Mouse (Mus musculus) liver, embryonic 12.5 days (tissue): ENCODE measurements around the gene Dcbld2. TPM values are rescaled to one million over a fixed set of nuclear protein-coding genes. Genes with fewer than 3 reads are reported as not detected.
"Not testable (repeated sequence)": the region's sequence is repeated elsewhere in the genome, so short reads cannot be mapped to it uniquely, and the experiment has no call there.

Experiments
- ATAC-seq: fragments of 200-750 bp; cut with Nextera tagmentation; 2 replicates; pipeline ENCODE4 v1.8.0; 2017; ENCODE audit warnings: moderate number of reproducible peaks, mild to moderate bottlenecking, moderate library complexity
- H3K27ac ChIP-seq: fragments of 300-500 bp; sonication (generic); 2 replicates; pipeline ENCODE4 v1.5.1; 2016; ENCODE audit warnings: mild to moderate bottlenecking
- H3K27me3 ChIP-seq: fragments of 300-500 bp; sonication (generic); replicated peaks from 2 replicates; pipeline ENCODE4 v1.6.1; 2016; ENCODE audit warnings: mild to moderate bottlenecking, moderate library complexity
- H3K36me3 ChIP-seq: fragments of 300-500 bp; sonication (generic); 2 replicates; pipeline ENCODE4 v1.6.1; 2016; ENCODE audit warnings: mild to moderate bottlenecking, moderate library complexity
- H3K4me1 ChIP-seq: fragments of 300-500 bp; sonication (generic); 2 replicates; pipeline ENCODE4 v1.6.1; 2016
- H3K4me2 ChIP-seq: fragments of 300-500 bp; sonication (generic); 2 replicates; pipeline ENCODE4 v1.6.1; 2016; ENCODE audit warnings: mild to moderate bottlenecking, moderate library complexity
- H3K4me3 ChIP-seq: fragments of 300-500 bp; sonication (generic); 2 replicates; pipeline ENCODE4 v1.5.1; 2016; ENCODE audit warnings: mild to moderate bottlenecking, moderate library complexity
- H3K9ac ChIP-seq: fragments of 300-500 bp; sonication (generic); 2 replicates; pipeline ENCODE4 v1.6.1; 2016; ENCODE audit warnings: mild to moderate bottlenecking, moderate library complexity
- H3K9me3 ChIP-seq: fragments of 300-500 bp; sonication (generic); replicated peaks from 2 replicates; pipeline ENCODE4 v1.6.1; 2016; ENCODE audit warnings: mild to moderate bottlenecking, moderate library complexity
- WGBS: fragments of 180-500 bp; shearing (Covaris S2); methylation state at CpG from one replicate; pipeline ENCODE4 v1.1.7; 2016; ENCODE audit not compliant: insufficient replicate concordance; 5-methylcytosine and 5-hydroxymethylcytosine counted together
- polyA plus RNA-seq: library from polyadenylated mRNA; unstranded; fragments of >200 nt; fragmentation: Nextera tagmentation; extraction: Ambion mirVana; gene quantifications from 2 replicates; pipeline ENCODE4 v1.2.1, GENCODE M21; 2016

Gene Dcbld2
- polyA plus RNA-seq, 1 experiment from 2014 or later: 4.7 TPM

GRCm38 (mm10) chr16:58453138-58453537 lies 44.9 kb downstream of the Dcbld2 start:
- Histone ChIP-seq H3K4me1 (peaks cover 80% of the 10 kb centered on the region), H3K27ac (peak overlapping the region; percentile 95), H3K4me2 (peak overlapping the region; percentile 46), H3K9me3 (no peaks in the 10 kb centered on the region), H3K36me3 (peaks cover 21% of the 10 kb centered on the region), H3K4me3 (no peak overlapping the region), H3K9ac (peak overlapping the region; percentile 58), H3K27me3 (no peaks in the 10 kb centered on the region)
- peak; percentile 70 for ATAC-seq
- 46% methylated on average over 3 of the region's 3 CpGs for WGBS

DNA sequence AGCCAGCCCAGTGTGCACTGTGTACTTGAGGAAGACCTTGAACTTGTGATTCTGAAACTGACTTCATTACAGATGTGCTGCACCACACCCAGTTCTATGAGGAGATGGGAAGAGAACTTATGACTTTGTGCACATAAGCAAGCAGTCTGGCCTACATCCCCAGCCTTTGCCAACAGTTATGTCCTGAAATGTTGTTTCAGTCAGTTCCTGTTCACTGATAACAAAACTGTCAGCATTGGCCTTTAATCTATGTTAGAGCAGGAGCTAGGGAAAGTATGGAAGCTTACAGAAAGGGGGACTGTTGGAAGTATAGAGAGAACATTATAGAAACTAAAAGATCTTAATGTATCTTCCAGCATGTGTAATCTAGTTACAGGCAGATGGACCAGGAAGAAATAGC lies 45.6 kb downstream of the Dcbld2 start:
- H3K9ac ChIP-seq: peak overlapping the region; percentile 58

GRCm38 (mm10) chr16:58454617-58455016 lies 46.4 kb downstream of the Dcbld2 start:
- peak overlapping the region; percentile 95 for H3K27ac ChIP-seq
- H3K9ac ChIP-seq: peak overlapping the region; percentile 58
- 21% methylated on average over 8 of the region's 8 CpGs for WGBS
- no peaks in the 10 kb centered on the region for H3K9me3 ChIP-seq
- ATAC-seq: peak; percentile 83
- no peaks in the 10 kb centered on the region for H3K27me3 ChIP-seq
- H3K4me1 ChIP-seq: peaks cover 80% of the 10 kb centered on the region
- H3K4me3 ChIP-seq: no peak overlapping the region
- H3K4me2 ChIP-seq: peak overlapping the region; percentile 46
- H3K36me3 ChIP-seq: peaks cover 28% of the 10 kb centered on the region

More for the DNA sequence above, 45.6 kb downstream of the Dcbld2 start:
- Histone ChIP-seq H3K4me3 (no peak overlapping the region), H3K27me3 (no peaks in the 10 kb centered on the region), H3K9me3 (no peaks in the 10 kb centered on the region), H3K4me1 (peaks cover 80% of the 10 kb centered on the region), H3K36me3 (peaks cover 26% of the 10 kb centered on the region), H3K27ac (peak overlapping the region; percentile 95), H3K4me2 (peak overlapping the region; percentile 46)
- 0 out of 2 replicates have a peak, but pooled peaks have one; percentile 4 for ATAC-seq

DNA sequence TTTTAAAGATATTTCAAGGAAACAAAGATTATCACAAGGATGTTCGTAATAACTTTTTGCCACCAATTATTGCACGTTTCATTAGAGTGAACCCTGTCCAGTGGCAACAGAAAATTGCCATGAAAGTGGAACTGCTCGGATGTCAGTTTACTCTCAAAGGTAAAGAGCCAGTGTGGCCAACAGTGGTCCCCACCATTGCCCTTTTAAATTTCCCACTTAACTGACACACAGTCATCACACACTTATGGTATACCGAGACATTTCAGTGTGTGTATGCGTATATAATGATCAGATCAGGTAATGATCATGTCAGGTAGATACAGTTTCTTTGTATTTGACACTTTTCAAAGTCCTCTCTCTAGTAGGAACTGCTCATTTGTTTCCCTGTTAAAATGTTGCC lies 46.9 kb downstream of the Dcbld2 start:
- Histone ChIP-seq H3K9me3 (no peaks in the 10 kb centered on the region), H3K4me3 (no peak overlapping the region), H3K27ac (peak overlapping the region; percentile 95), H3K4me1 (peaks cover 80% of the 10 kb centered on the region), H3K4me2 (peak overlapping the region; percentile 46), H3K36me3 (peaks cover 30% of the 10 kb centered on the region), H3K9ac (peak overlapping the region; percentile 58), H3K27me3 (no peaks in the 10 kb centered on the region)
- 43% methylated on average over 5 of the region's 5 CpGs for WGBS
- peak; percentile 56 for ATAC-seq

- Histone ChIP-seq H3K9ac (0 out of 2 replicates have a peak overlapping the region, but pooled peaks have one; percentile 45), H3K27me3 (no peaks in the 10 kb centered on the region), H3K4me3 (no peak overlapping the region), H3K4me2 (no peak overlapping the region), H3K9me3 (no peaks in the 10 kb centered on the region), H3K27ac (peak overlapping the region; percentile 77), H3K36me3 (peaks cover 23% of the 10 kb centered on the region), H3K4me1 (peaks cover 84% of the 10 kb centered on the region)
- 61% methylated on average over 5 of the region's 5 CpGs for WGBS
- no peak for ATAC-seq
These were observed 48.2 kb downstream of the Dcbld2 start for GRCm38 (mm10) chr16:58456445-58456844.

GRCm38 (mm10) chr16:58456991-58457390 lies 48.7 kb downstream of the Dcbld2 start:
- Histone ChIP-seq H3K4me2 (peak overlapping the region; percentile 38), H3K4me3 (no peak overlapping the region), H3K27me3 (no peaks in the 10 kb centered on the region), H3K9me3 (no peaks in the 10 kb centered on the region), H3K9ac (peak overlapping the region; percentile 54), H3K4me1 (peaks cover 86% of the 10 kb centered on the region), H3K27ac (peak overlapping the region; percentile 81), H3K36me3 (peaks cover 21% of the 10 kb centered on the region)
- peak; percentile 41; the same call in 1 of the 2 replicates for ATAC-seq
- WGBS: 13% methylated on average over 6 of the region's 6 CpGs

- H3K27ac ChIP-seq: peak overlapping the region; percentile 69
- H3K9ac ChIP-seq: peak overlapping the region; percentile 59
- H3K4me1 ChIP-seq: peaks cover 70% of the 10 kb centered on the region
- peak; percentile 53; the same call in 1 of the 2 replicates for ATAC-seq
- not testable (repeated sequence) for H3K4me3 ChIP-seq, H3K9me3 ChIP-seq, H3K27me3 ChIP-seq
- H3K36me3 ChIP-seq: peaks cover 49% of the 10 kb centered on the region
- peak overlapping the region; percentile 35 for H3K4me2 ChIP-seq
- 26% methylated on average over 3 of the region's 3 CpGs for WGBS
These were observed 51.7 kb downstream of the Dcbld2 start for GRCm38 (mm10) chr16:58459966-58460365.

- Histone ChIP-seq H3K9me3 (no peaks in the 10 kb centered on the region), H3K4me1 (peaks cover 68% of the 10 kb centered on the region), H3K27me3 (no peaks in the 10 kb centered on the region), H3K27ac (peak overlapping the region; percentile 69), H3K36me3 (peaks cover 53% of the 10 kb centered on the region), H3K4me2 (peak overlapping the region; percentile 35), H3K4me3 (no peak overlapping the region), H3K9ac (peak overlapping the region; percentile 59)
- ATAC-seq: 0 out of 2 replicates have a peak, but pooled peaks have one; percentile 27
- 71% methylated on average over 10 of the region's 10 CpGs for WGBS
These were observed 52.1 kb downstream of the Dcbld2 start for GRCm38 (mm10) chr16:58460386-58460785.

GRCm38 (mm10) chr16:58461856-58462518 lies 53.7 kb downstream of the Dcbld2 start:
- H3K4me1 ChIP-seq: peaks cover 61% of the 10 kb centered on the region
- peak overlapping the region; percentile 51; the same call in 1 of the 2 replicates for H3K27ac ChIP-seq
- H3K4me2 ChIP-seq: no peak overlapping the region
- H3K4me3 ChIP-seq: no peak overlapping the region
- peaks cover 69% of the 10 kb centered on the region for H3K36me3 ChIP-seq
- 69% methylated on average over 2 of the region's 2 CpGs for WGBS
- H3K9ac ChIP-seq: no peak overlapping the region
- H3K9me3 ChIP-seq: no peaks in the 10 kb centered on the region
- no peaks in the 10 kb centered on the region for H3K27me3 ChIP-seq
- ATAC-seq: no peak

DNA sequence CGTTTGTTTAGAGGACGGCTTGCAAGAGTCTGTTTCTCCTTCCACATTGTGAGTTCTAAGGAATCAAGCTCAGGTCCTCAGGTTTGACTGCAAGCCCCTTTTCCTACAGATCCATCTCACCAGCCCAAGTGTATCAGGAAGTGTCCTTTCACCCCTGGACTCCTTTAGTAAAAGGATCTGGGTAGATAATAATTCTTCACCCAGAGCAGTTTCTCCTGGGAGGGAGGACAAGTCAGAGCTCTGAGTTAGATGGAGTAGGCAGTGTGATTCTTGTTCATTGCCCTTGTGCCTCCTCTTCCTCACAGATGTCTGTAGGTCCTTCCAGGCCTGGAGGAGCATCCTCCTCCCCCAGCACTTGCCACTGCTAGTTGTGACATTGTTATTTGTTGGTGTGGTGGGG lies 54.3 kb downstream of the Dcbld2 start:
- H3K4me2 ChIP-seq: no peak overlapping the region
- peaks cover 72% of the 10 kb centered on the region for H3K36me3 ChIP-seq
- no peak for ATAC-seq
- H3K4me3 ChIP-seq: no peak overlapping the region
- H3K4me1 ChIP-seq: peaks cover 56% of the 10 kb centered on the region
- no peaks in the 10 kb centered on the region for H3K9me3 ChIP-seq
- H3K9ac ChIP-seq: no peak overlapping the region
- no peaks in the 10 kb centered on the region for H3K27me3 ChIP-seq
- H3K27ac ChIP-seq: peak overlapping the region; percentile 51; the same call in 1 of the 2 replicates
- WGBS: 88% methylated on average over 2 of the region's 2 CpGs

GRCm38 (mm10) chr16:58464051-58464450 lies 55.8 kb downstream of the Dcbld2 start:
- Histone ChIP-seq H3K4me1 (peaks cover 43% of the 10 kb centered on the region), H3K4me2 (no peak overlapping the region), H3K27ac (peak overlapping the region; percentile 27), H3K4me3 (no peak overlapping the region), H3K27me3 (no peaks in the 10 kb centered on the region), H3K36me3 (peaks cover 73% of the 10 kb centered on the region), H3K9ac (no peak overlapping the region), H3K9me3 (no peaks in the 10 kb centered on the region)
- no peak for ATAC-seq
- WGBS: 88% methylated on average over 14 of the region's 14 CpGs

DNA sequence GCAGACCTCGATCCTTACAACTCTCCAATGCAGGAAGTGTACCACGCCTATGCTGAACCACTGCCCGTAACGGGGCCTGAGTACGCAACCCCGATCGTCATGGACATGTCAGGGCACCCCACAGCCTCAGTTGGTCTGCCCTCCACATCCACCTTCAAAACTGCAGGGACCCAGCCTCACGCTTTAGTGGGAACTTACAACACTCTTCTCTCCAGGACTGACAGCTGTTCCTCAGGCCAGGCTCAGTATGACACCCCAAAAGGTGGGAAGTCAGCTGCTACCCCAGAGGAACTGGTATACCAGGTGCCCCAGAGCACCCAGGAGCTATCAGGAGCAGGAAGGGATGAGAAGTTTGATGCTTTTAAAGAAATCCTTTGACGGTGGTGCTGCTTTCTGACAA lies 57.2 kb downstream of the Dcbld2 start:
- 70% methylated on average over 9 of the region's 9 CpGs for WGBS
- Histone ChIP-seq H3K9me3 (no peaks in the 10 kb centered on the region), H3K36me3 (peaks cover 78% of the 10 kb centered on the region), H3K27ac (no peak overlapping the region), H3K4me3 (no peak overlapping the region), H3K27me3 (no peaks in the 10 kb centered on the region), H3K9ac (no peak overlapping the region), H3K4me2 (no peak overlapping the region), H3K4me1 (peaks cover 34% of the 10 kb centered on the region)
- no peak for ATAC-seq
